Mouse (Mus musculus) thymus, adult 2 months (tissue): ENCODE data around the gene Tor1a.
"Not testable (repeated sequence)": the region's sequence is repeated elsewhere in the genome, so short reads cannot be mapped to it uniquely, and the experiment has no call there.

ENCODE experiments used
- CTCF ChIP-seq: fragments of 200-500 bp; IDR thresholded peaks from 2 replicates; pipeline ENCODE4 v1.5.1; 2012; ENCODE audit warnings: mild to moderate bottlenecking, control low read depth, low read length, moderate library complexity, borderline replicate concordance; ENCODE audit not compliant: control insufficient read depth, poor library complexity, insufficient read depth; ENCODE audit errors: extremely low read depth
- POLR2A ChIP-seq: fragments of 200-500 bp; IDR thresholded peaks from 2 replicates; pipeline ENCODE4 v1.6.1; 2012; ENCODE audit warnings: mild to moderate bottlenecking, low read length, control low read depth, moderate library complexity; ENCODE audit not compliant: control insufficient read depth, poor library complexity, insufficient read depth; ENCODE audit errors: extremely low read depth

DNA sequence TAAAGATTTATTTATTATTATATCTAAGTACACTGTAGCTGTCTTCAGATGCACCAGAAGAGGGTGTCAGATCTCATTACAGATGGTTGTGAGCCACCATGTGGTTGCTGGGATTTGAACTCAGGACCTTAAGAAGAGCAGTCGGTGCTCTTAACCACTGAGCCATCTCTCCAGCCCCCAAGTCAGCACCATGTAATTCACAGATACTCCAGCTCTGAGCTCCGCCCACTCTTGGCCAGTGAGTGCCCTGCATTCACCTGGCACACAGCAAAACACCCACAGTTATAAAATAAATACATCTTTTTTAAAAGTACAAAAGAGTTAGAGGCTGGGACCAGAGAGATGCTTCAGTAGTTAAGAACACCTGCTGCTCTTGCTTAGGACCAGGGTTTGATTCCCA, 36.9 kb downstream of the Tor1a start:
- TF ChIP-seq CTCF, POLR2A: not testable (repeated sequence)
